Mouse (Mus musculus): ENCODE data around the gene Cfap20.

The Cfap20 gene

GRCm38 (mm10) chr8:95434686-95435439 lies at the start of gene Cfap20:
Gene Cfap20, minus strand, starts transcription at chr8:95434869.
- DNase-seq (ENCODE audit: low spot score in 2 of 2), result peak; percentile 100

GRCm38 (mm10) chr8:95470008-95470407 lies 35.3 kb upstream of the Cfap20 start:
- DNase-seq (ENCODE audit: low spot score in 2 of 2), result no peak

- no peak for DNase-seq (ENCODE audit: low spot score in 2 of 2)
These were observed 34.3 kb upstream of the Cfap20 start for GRCm38 (mm10) chr8:95468995-95469394.

GRCm38 (mm10) chr8:95466543-95466942 lies 31.9 kb upstream of the Cfap20 start:
- DNase-seq (ENCODE audit: low spot score in 2 of 2), result no peak

- no peak for DNase-seq (ENCODE audit: low spot score in 2 of 2)
These were observed 17.8 kb upstream of the Cfap20 start for GRCm38 (mm10) chr8:95452518-95452917.

- no peak for DNase-seq (ENCODE audit: low spot score in 2 of 2)
These were observed 15.6 kb upstream of the Cfap20 start for GRCm38 (mm10) chr8:95450271-95450670.

- no peak for DNase-seq (ENCODE audit: low spot score in 2 of 2)
These were observed 13.0 kb upstream of the Cfap20 start for GRCm38 (mm10) chr8:95447661-95448060.

GRCm38 (mm10) chr8:95445042-95445441 lies 10.4 kb upstream of the Cfap20 start:
- no peak for DNase-seq (ENCODE audit: low spot score in 2 of 2)

- no peak for DNase-seq (ENCODE audit: low spot score in 2 of 2)
These were observed 6.9 kb upstream of the Cfap20 start for GRCm38 (mm10) chr8:95441491-95442039.

- no peak for DNase-seq (ENCODE audit: low spot score in 2 of 2)
These were observed 5.6 kb upstream of the Cfap20 start for GRCm38 (mm10) chr8:95440168-95440709.

GRCm38 (mm10) chr8:95439421-95439820 lies 4.8 kb upstream of the Cfap20 start:
- no peak for DNase-seq (ENCODE audit: low spot score in 2 of 2)

- DNase-seq (ENCODE audit: low spot score in 2 of 2), result no peak
These were observed 2.8 kb upstream of the Cfap20 start for GRCm38 (mm10) chr8:95437341-95437992.

GRCm38 (mm10) chr8:95435930-95436329 lies 1.3 kb upstream of the Cfap20 start:
- no peak for DNase-seq (ENCODE audit: low spot score in 2 of 2)

- DNase-seq (ENCODE audit: low spot score in 2 of 2), result no peak
These were observed 802 bp upstream of the Cfap20 start for GRCm38 (mm10) chr8:95435471-95435870.

- no peak for DNase-seq (ENCODE audit: low spot score in 2 of 2)
These were observed 436 bp downstream of the Cfap20 start for GRCm38 (mm10) chr8:95434233-95434632.

- no peak for DNase-seq (ENCODE audit: low spot score in 2 of 2)
These were observed 1.5 kb downstream of the Cfap20 start for GRCm38 (mm10) chr8:95433124-95433523.

GRCm38 (mm10) chr8:95432471-95432870 lies 2.2 kb downstream of the Cfap20 start:
- DNase-seq (ENCODE audit: low spot score in 2 of 2), result no peak

GRCm38 (mm10) chr8:95429945-95430344 lies 4.7 kb downstream of the Cfap20 start:
- DNase-seq (ENCODE audit: low spot score in 2 of 2), result peak in 1 of 2 experiments; percentile 19

- peak; percentile 45 to 48 for DNase-seq (ENCODE audit: low spot score in 2 of 2)
These were observed 6.8 kb downstream of the Cfap20 start for GRCm38 (mm10) chr8:95427594-95428535.

GRCm38 (mm10) chr8:95426781-95427281 lies 7.8 kb downstream of the Cfap20 start:
- DNase-seq (ENCODE audit: low spot score in 2 of 2), result no peak

GRCm38 (mm10) chr8:95424682-95425081 lies 10.0 kb downstream of the Cfap20 start:
- no peak for DNase-seq (ENCODE audit: low spot score in 2 of 2)
